Mouse (Mus musculus) heart, adult 2 months (tissue): ENCODE results near the gene Pacsin2.

Experiments used
- CTCF ChIP-seq: fragments of 200-600 bp; IDR thresholded peaks from 2 replicates; pipeline ENCODE4 v1.8.1; 2022; ENCODE audit warnings: antibody characterized with exemption, mild to moderate bottlenecking, moderate library complexity
- EP300 ChIP-seq: fragments of 200-500 bp; IDR thresholded peaks from 2 replicates; pipeline ENCODE4 v1.6.1; 2011; ENCODE audit warnings: low read depth, low read length, control low read depth; ENCODE audit not compliant: insufficient read depth
- POLR2A ChIP-seq: fragments of 200-500 bp; IDR thresholded peaks from 2 replicates; pipeline ENCODE4 v1.6.1; 2011; ENCODE audit warnings: mild to moderate bottlenecking, low read depth, low read length, control low read depth; ENCODE audit not compliant: insufficient read depth

DNA sequence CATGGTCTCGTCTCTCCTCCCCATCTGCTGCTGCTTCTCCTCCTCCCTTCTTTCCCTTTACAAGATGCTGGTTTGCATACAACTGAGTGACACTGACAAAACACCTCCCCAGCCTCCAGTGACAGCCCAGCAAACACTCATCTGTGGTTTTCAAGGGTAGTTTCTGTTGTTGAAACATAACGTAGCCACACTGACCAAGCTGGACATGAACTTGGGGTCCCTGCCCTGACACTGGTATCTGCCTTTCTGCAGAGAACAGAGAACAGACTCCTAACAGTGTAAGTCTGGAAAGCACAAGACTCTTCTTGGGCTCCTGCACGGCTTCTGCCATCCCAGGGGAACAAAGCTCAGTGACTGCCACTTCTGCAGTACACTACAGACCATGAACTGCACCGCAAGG is 29.7 kb downstream of the Pacsin2 start:
- TF ChIP-seq POLR2A (no peak), CTCF (no peak), EP300 (no peak)
